Mouse (Mus musculus) spleen, adult 2 months (tissue): ENCODE measurements at regions not wholly inside any gene's neighbourhood (a gene's known extent, or its start where the extent isn't known, plus 50 kb on each side); places are given as distances from the start of the nearest gene placed in this dataset.

ENCODE experiments used
- DNase-seq, 2 experiments: peaks; one replicate each; pipeline versions ENCODE4 v3.0.0 to v3.0.0-alpha.2; 2012 to 2021; ENCODE audit warnings: low spot score in 2 of 2, low read depth in 1 of 2
- H3K27ac ChIP-seq: fragments of 200-500 bp; 2 replicates; pipeline ENCODE4 v1.5.1; 2012; ENCODE audit warnings: low read length, inconsistent platforms; ENCODE audit not compliant: insufficient read depth
- H3K27me3 ChIP-seq: fragments of 200-500 bp; 2 replicates; pipeline ENCODE4 v1.6.1; 2012; ENCODE audit warnings: mild to moderate bottlenecking, moderate library complexity, low read length, inconsistent platforms; ENCODE audit not compliant: control insufficient read depth, insufficient read depth
- H3K36me3 ChIP-seq: fragments of 200-500 bp; 2 replicates; pipeline ENCODE4 v1.6.1; 2012; ENCODE audit warnings: mild to moderate bottlenecking, low read length, inconsistent platforms; ENCODE audit not compliant: control insufficient read depth, insufficient read depth
- H3K4me1 ChIP-seq: fragments of 200-500 bp; 2 replicates; pipeline ENCODE4 v1.6.1; 2011; ENCODE audit warnings: inconsistent platforms; ENCODE audit not compliant: control insufficient read depth, insufficient read depth, insufficient read length
- H3K4me3 ChIP-seq: fragments of 200-500 bp; 2 replicates; pipeline ENCODE4 v1.5.1; 2011; ENCODE audit warnings: mild to moderate bottlenecking, inconsistent platforms; ENCODE audit not compliant: insufficient read depth, insufficient read length; ENCODE audit errors: extremely low read depth
- CTCF ChIP-seq: fragments of 200-500 bp; IDR thresholded peaks from 2 replicates; pipeline ENCODE4 v1.5.1; 2011; ENCODE audit warnings: mild to moderate bottlenecking, inconsistent platforms; ENCODE audit not compliant: insufficient read depth, insufficient read length, insufficient replicate concordance; ENCODE audit errors: extremely low read depth
- POLR2A ChIP-seq: fragments of 200-500 bp; IDR thresholded peaks from 2 replicates; pipeline ENCODE4 v1.6.1; 2011; ENCODE audit warnings: low read depth, low read length, inconsistent platforms
- WGBS: fragments of 180-500 bp; shearing (Covaris S2); methylation state at CpG from one replicate; pipeline ENCODE4 v1.1.7; 2018; 5-methylcytosine and 5-hydroxymethylcytosine counted together

GRCm38 (mm10) chr14:61862931-61863330 lies 255.7 kb downstream of the Kcnrg start:
- Histone ChIP-seq H3K27ac (no peak overlapping the region), H3K4me3 (no peak overlapping the region), H3K27me3 (no peaks in the 10 kb centered on the region), H3K4me1 (0 out of 2 replicates have a peak, but pooled peaks cover 2% of the 10 kb centered on the region), H3K36me3 (no peaks in the 10 kb centered on the region)
- WGBS = 89% methylated on average over 6 of the region's 6 CpGs
- no peak for DNase-seq
- TF ChIP-seq CTCF (no peak), POLR2A (no peak)

GRCm38 (mm10) chr14:61863475-61863874 lies 256.2 kb downstream of the Kcnrg start:
- 48% methylated on average over 2 of the region's 2 CpGs for WGBS
- Histone ChIP-seq H3K4me3 (no peak overlapping the region), H3K36me3 (no peaks in the 10 kb centered on the region), H3K27ac (no peak overlapping the region), H3K27me3 (no peaks in the 10 kb centered on the region), H3K4me1 (0 out of 2 replicates have a peak, but pooled peaks cover 2% of the 10 kb centered on the region)
- no peak for DNase-seq
- no peak for TF ChIP-seq CTCF
- TF ChIP-seq POLR2A = no peak

GRCm38 (mm10) chr14:61866532-61867268 lies 259.4 kb downstream of the Kcnrg start:
- H3K27me3 ChIP-seq = no peaks in the 10 kb centered on the region
- WGBS = 76% methylated on average over 3 of the region's 3 CpGs
- TF ChIP-seq CTCF (no peak), POLR2A (no peak)
- no peak for DNase-seq
- 0 out of 2 replicates have a peak, but pooled peaks cover under 1% of the 10 kb centered on the region for H3K4me1 ChIP-seq
- no peak overlapping the region for H3K27ac ChIP-seq
- no peak overlapping the region for H3K4me3 ChIP-seq
- no peaks in the 10 kb centered on the region for H3K36me3 ChIP-seq

GRCm38 (mm10) chr14:61874206-61874605 lies 266.9 kb downstream of the Kcnrg start:
- Histone ChIP-seq H3K4me1 (no peaks in the 10 kb centered on the region), H3K27me3 (no peaks in the 10 kb centered on the region), H3K4me3 (no peak overlapping the region), H3K36me3 (no peaks in the 10 kb centered on the region), H3K27ac (no peak overlapping the region)
- TF ChIP-seq CTCF = no peak
- no peak for DNase-seq

GRCm38 (mm10) chr14:61879416-61879815 lies 272.2 kb downstream of the Kcnrg start:
- Histone ChIP-seq H3K27ac (no peak overlapping the region), H3K4me1 (no peaks in the 10 kb centered on the region), H3K4me3 (no peak overlapping the region), H3K36me3 (no peaks in the 10 kb centered on the region), H3K27me3 (no peaks in the 10 kb centered on the region)
- TF ChIP-seq POLR2A (no peak), CTCF (no peak)
- DNase-seq = no peak
- 78% methylated on average over 2 of the region's 2 CpGs for WGBS

- Histone ChIP-seq H3K27me3 (no peaks in the 10 kb centered on the region), H3K4me3 (no peak overlapping the region), H3K27ac (no peak overlapping the region), H3K4me1 (no peaks in the 10 kb centered on the region), H3K36me3 (no peaks in the 10 kb centered on the region)
- no peak for TF ChIP-seq POLR2A
- TF ChIP-seq CTCF = no peak
- DNase-seq = no peak
- WGBS = 81% methylated on average over 8 of the region's 9 CpGs
Observed at GRCm38 (mm10) chr14:61880514-61881259, 273.4 kb downstream of the Kcnrg start.
